Comparison of ENCODE assay signal across 22 mouse cellular contexts in genomic region chr8:110889904-110890470, GRCm38 (mm10). TPM values are rescaled to one million over a fixed set of nuclear protein-coding genes. Genes with fewer than 3 reads are reported as not detected.
DNase-seq lines count a peak whose midpoint lies in the region; ATAC-seq and TF ChIP-seq lines count a peak whose summit lies in the region.
"Had no signal": no experiment of that assay in that cellular context is flagged by ENCODE, and none has a peak within 500 bp of the region (broad histone marks: within the 10 kb centered on the region; RNA-seq: fewer than 3 reads in every experiment).

No protein-coding gene starts in this region.

- ATAC-seq in hindbrain, embryonic 11.5 days (ENCODE audit: low FRiP score), result no peak
- no peak for ATAC-seq in hindbrain, embryonic 14.5 days (ENCODE audit: low FRiP score)
- no peak for ATAC-seq in limb, embryonic 15.5 days (ENCODE audit: insufficient number of reproducible peaks, low FRiP score, low TSS enrichment, low read depth)
- ATAC-seq: forebrain, postnatal 0 days had no signal

- no peaks in the 10 kb centered on the region for H3K36me3 ChIP-seq in hindbrain, embryonic 11.5 days (ENCODE audit: control insufficient read depth, insufficient read depth, low read length)
- peaks cover 39% of the 10 kb centered on the region for H3K36me3 ChIP-seq in hindbrain, embryonic 14.5 days (replicated peaks; ENCODE audit: control insufficient read depth, insufficient read depth)
- peaks cover 81% of the 10 kb centered on the region for H3K36me3 ChIP-seq in limb, embryonic 15.5 days

- H3K4me2 ChIP-seq in hindbrain, embryonic 11.5 days (replicated peaks; ENCODE audit: low read depth, low read length), result no peak overlapping the region
- no peak overlapping the region for H3K4me2 ChIP-seq in hindbrain, embryonic 14.5 days (replicated peaks)
- H3K4me2 ChIP-seq in limb, embryonic 15.5 days, result no peak overlapping the region
- H3K4me2 ChIP-seq: stomach, embryonic 15.5 days had no signal

- no peak overlapping the region for H3K9ac ChIP-seq in hindbrain, embryonic 11.5 days (ENCODE audit: low read depth, low read length)
- H3K9ac ChIP-seq in hindbrain, embryonic 14.5 days, result no peak overlapping the region
- H3K9ac ChIP-seq in limb, embryonic 15.5 days, result no peak overlapping the region
- H3K9ac ChIP-seq: forebrain, postnatal 0 days; stomach, embryonic 15.5 days had no signal

- DNase-seq in cerebellum, adult 2 months, result peak in 1 of 2 experiments; percentile 18
- DNase-seq in cerebellum, adult 18-20 months, result no peak
- DNase-seq in hindbrain, embryonic 11.5 days (ENCODE audit: low spot score), result peak; percentile 15
- DNase-seq in hindbrain, embryonic 14.5 days (ENCODE audit: low spot score), result no peak
- peak; percentile 20 for DNase-seq in embryo, embryonic 11 days
- DNase-seq in thymus, adult 18-20 months, result no peak
- DNase-seq in kidney, adult 9 months, result no peak
- DNase-seq: adrenal gland, postnatal 25 days; forebrain, postnatal 0 days; gastrocnemius, postnatal 36 days; kidney, adult 18-20 months; kidney, postnatal 14 days; left cerebral cortex, postnatal 4 days; lung, adult 2 months; lung, postnatal 4 days; right cerebral cortex, postnatal 25 days had no signal

- peaks cover 57% of the 10 kb centered on the region for H3K4me1 ChIP-seq in cerebellum, adult 2 months (ENCODE audit: control insufficient read depth, insufficient read depth, low read length)
- H3K4me1 ChIP-seq in hindbrain, embryonic 11.5 days (replicated peaks; ENCODE audit: control insufficient read depth, insufficient read depth, low read length), result no peaks in the 10 kb centered on the region
- H3K4me1 ChIP-seq in hindbrain, embryonic 14.5 days (replicated peaks; ENCODE audit: control insufficient read depth, insufficient read depth, low read length), result no peaks in the 10 kb centered on the region
- no peaks in the 10 kb centered on the region for H3K4me1 ChIP-seq in limb, embryonic 15.5 days
- H3K4me1 ChIP-seq: forebrain, embryonic 10.5 days; stomach, embryonic 15.5 days had no signal

- 71% methylated on average over 12 of the region's 12 CpGs for WGBS in cerebellum, adult 2 months
- WGBS in hindbrain, embryonic 11.5 days, result 68% methylated on average over 12 of the region's 12 CpGs
- 77% methylated on average over 12 of the region's 12 CpGs for WGBS in hindbrain, embryonic 14.5 days
- WGBS in limb, embryonic 15.5 days, result 72% methylated on average over 12 of the region's 12 CpGs

- TF ChIP-seq CTCF in cerebellum, adult 2 months (IDR thresholded peaks at IDR 0.05; ENCODE audit: borderline replicate concordance, insufficient read depth, low read depth, low read length), result no peak

- no peaks in the 10 kb centered on the region for H3K9me3 ChIP-seq in hindbrain, embryonic 11.5 days (ENCODE audit: control insufficient read depth, low read length)
- no peaks in the 10 kb centered on the region for H3K9me3 ChIP-seq in hindbrain, embryonic 14.5 days (ENCODE audit: control insufficient read depth, low read length)
- H3K9me3 ChIP-seq in limb, embryonic 15.5 days, result no peaks in the 10 kb centered on the region
- H3K9me3 ChIP-seq: forebrain, embryonic 10.5 days; G1E; midbrain, embryonic 10.5 days; stomach, embryonic 15.5 days had no signal

- H3K4me3 ChIP-seq in cerebellum, adult 2 months (replicated peaks; ENCODE audit: insufficient read depth, low read depth, low read length), result no peak overlapping the region
- no peak overlapping the region for H3K4me3 ChIP-seq in hindbrain, embryonic 11.5 days (ENCODE audit: low read depth, low read length)
- no peak overlapping the region for H3K4me3 ChIP-seq in hindbrain, embryonic 14.5 days (replicated peaks; ENCODE audit: low read length)
- H3K4me3 ChIP-seq in limb, embryonic 15.5 days, result no peak overlapping the region
- H3K4me3 ChIP-seq: forebrain, embryonic 10.5 days; left cerebral cortex, adult 2 months; midbrain, embryonic 10.5 days; stomach, embryonic 15.5 days had no signal

- H3K27ac ChIP-seq in cerebellum, adult 2 months (ENCODE audit: insufficient read depth, low read length), result peak overlapping the region; percentile 96
- no peak overlapping the region for H3K27ac ChIP-seq in hindbrain, embryonic 11.5 days (ENCODE audit: low read depth, low read length)
- H3K27ac ChIP-seq in hindbrain, embryonic 14.5 days, result no peak overlapping the region
- peak overlapping the region; percentile 11; the same call in 1 of the 2 replicates for H3K27ac ChIP-seq in limb, embryonic 15.5 days
- H3K27ac ChIP-seq: forebrain, embryonic 10.5 days; left cerebral cortex, adult 2 months; midbrain, embryonic 10.5 days; stomach, embryonic 15.5 days had no signal

- H3K27me3 ChIP-seq in cerebellum, adult 2 months (ENCODE audit: control insufficient read depth, insufficient read depth, low read length), result no peaks in the 10 kb centered on the region
- H3K27me3 ChIP-seq in hindbrain, embryonic 11.5 days (ENCODE audit: control insufficient read depth, insufficient read depth, low read length), result no peaks in the 10 kb centered on the region
- no peaks in the 10 kb centered on the region for H3K27me3 ChIP-seq in hindbrain, embryonic 14.5 days (ENCODE audit: control insufficient read depth, insufficient read depth, low read length)
- no peaks in the 10 kb centered on the region for H3K27me3 ChIP-seq in limb, embryonic 15.5 days
- H3K27me3 ChIP-seq: stomach, embryonic 15.5 days had no signal

- TF ChIP-seq POLR2A in cerebellum, adult 2 months (IDR thresholded peaks at IDR 0.05; ENCODE audit: borderline replicate concordance, insufficient read depth, low read length), result no peak

RNA-seq across cellular contexts. Expression of gene Fuk, which starts 12.3 kb away (rescaled TPM):
- 27.1 and 31.0 TPM in 2 replicates for polyA plus RNA-seq in cerebellum, adult 2 months (2012; rRNA removed)
- 4.5 and 5.0 TPM in 2 replicates for polyA plus RNA-seq in hindbrain, embryonic 11.5 days (2014; fragmentation: Nextera tagmentation; extraction: Ambion mirVana)
- polyA plus RNA-seq in hindbrain, embryonic 14.5 days (2014; fragmentation: Nextera tagmentation; extraction: Ambion mirVana), result 5.0 and 5.8 TPM in 2 replicates
- 10.9 and 12.2 TPM in 2 replicates for polyA plus RNA-seq in limb, embryonic 15.5 days (2015; fragmentation: Nextera tagmentation; extraction: Ambion mirVana)

RNA-seq across cellular contexts. Expression of gene St3gal2, which starts 29.7 kb away (rescaled TPM):
- polyA plus RNA-seq in cerebellum, adult 2 months (2012; rRNA removed), result 81.1 and 88.6 TPM in 2 replicates
- 10.6 and 11.8 TPM in 2 replicates for polyA plus RNA-seq in hindbrain, embryonic 11.5 days (2014; fragmentation: Nextera tagmentation; extraction: Ambion mirVana)
- 17.6 and 18.3 TPM in 2 replicates for polyA plus RNA-seq in hindbrain, embryonic 14.5 days (2014; fragmentation: Nextera tagmentation; extraction: Ambion mirVana)
- polyA plus RNA-seq in limb, embryonic 15.5 days (2015; fragmentation: Nextera tagmentation; extraction: Ambion mirVana), result 29.6 and 32.6 TPM in 2 replicates

RNA-seq across cellular contexts. Expression of gene Sf3b3, which starts 43.4 kb away (rescaled TPM):
- 44.5 and 49.9 TPM in 2 replicates for polyA plus RNA-seq in cerebellum, adult 2 months (2012; rRNA removed)
- 161 and 190 TPM in 2 replicates for polyA plus RNA-seq in hindbrain, embryonic 11.5 days (2014; fragmentation: Nextera tagmentation; extraction: Ambion mirVana)
- polyA plus RNA-seq in hindbrain, embryonic 14.5 days (2014; fragmentation: Nextera tagmentation; extraction: Ambion mirVana), result 92.2 and 102 TPM in 2 replicates
- polyA plus RNA-seq in limb, embryonic 15.5 days (2015; fragmentation: Nextera tagmentation; extraction: Ambion mirVana), result 125 and 127 TPM in 2 replicates

RNA-seq across cellular contexts. Expression of gene Cog4, which starts 43.6 kb away (rescaled TPM):
- 56.5 and 60.2 TPM in 2 replicates for polyA plus RNA-seq in cerebellum, adult 2 months (2012; rRNA removed)
- 66.9 and 67.6 TPM in 2 replicates for polyA plus RNA-seq in hindbrain, embryonic 11.5 days (2014; fragmentation: Nextera tagmentation; extraction: Ambion mirVana)
- polyA plus RNA-seq in hindbrain, embryonic 14.5 days (2014; fragmentation: Nextera tagmentation; extraction: Ambion mirVana), result 66.7 and 73.0 TPM in 2 replicates
- 77.7 and 77.8 TPM in 2 replicates for polyA plus RNA-seq in limb, embryonic 15.5 days (2015; fragmentation: Nextera tagmentation; extraction: Ambion mirVana)

Comparison
In these comparisons a context has a peak if more than half of its experiments do, and no peak if none do; other contexts are left out.
1. DNase-seq: peak in hindbrain, embryonic 11.5 days (single experiment) and embryo, embryonic 11 days (single experiment); none in cerebellum, adult 18-20 months (0 of 2), hindbrain, embryonic 14.5 days (single experiment), thymus, adult 18-20 months (0 of 2) and kidney, adult 9 months (single experiment).
2. H3K27ac ChIP-seq: peak in cerebellum, adult 2 months (single experiment) and limb, embryonic 15.5 days (single experiment); none in hindbrain, embryonic 11.5 days (single experiment) and hindbrain, embryonic 14.5 days (single experiment).